Mouse (Mus musculus) bone marrow, adult 2 months (tissue): ENCODE results near the gene Mthfd1. TPM values are rescaled to one million over a fixed set of nuclear protein-coding genes. Genes with fewer than 3 reads are reported as not detected.

Source experiments
- H3K27ac ChIP-seq: fragments of 200-500 bp; 2 replicates; pipeline ENCODE4 v1.5.1; 2012; ENCODE audit warnings: low read depth, mild to moderate bottlenecking, control low read depth, inconsistent platforms, low read length; ENCODE audit not compliant: control insufficient read depth, poor library complexity, insufficient read depth
- H3K4me1 ChIP-seq: fragments of 200-500 bp; 2 replicates; pipeline ENCODE4 v1.6.1; 2011; ENCODE audit warnings: low read length; ENCODE audit not compliant: control insufficient read depth, insufficient read depth
- H3K4me3 ChIP-seq: fragments of 200-500 bp; replicated peaks from 2 replicates; pipeline ENCODE3; 2011; ENCODE audit warnings: mild to moderate bottlenecking, low read depth, low read length, control low read depth; ENCODE audit not compliant: control insufficient read depth
- CTCF ChIP-seq: fragments of 200-500 bp; IDR thresholded peaks from 2 replicates; pipeline ENCODE4 v1.5.1; 2011; ENCODE audit warnings: low read length, control low read depth; ENCODE audit not compliant: control insufficient read depth, insufficient read depth
- POLR2A ChIP-seq: fragments of 200-500 bp; IDR thresholded peaks from 2 replicates; pipeline ENCODE4 v1.6.1; 2011; ENCODE audit warnings: low read depth, mild to moderate bottlenecking, control low read depth, low read length, borderline replicate concordance; ENCODE audit not compliant: control insufficient read depth
- WGBS: fragments of 180-500 bp; shearing (Covaris S2); methylation state at CpG from one replicate; pipeline ENCODE4 v1.1.7; 2018; 5-methylcytosine and 5-hydroxymethylcytosine counted together
- polyA plus RNA-seq: library from polyadenylated mRNA; stranded (reverse); fragments of >200 nt; gene quantifications from 2 replicates; pipeline ENCODE4 v1.2.4, GENCODE M21; 2011; ENCODE audit warnings: low replicate concordance; ENCODE audit not compliant: missing spikeins, insufficient read depth, insufficient read length

Mthfd1 gene
- polyA plus RNA-seq, 1 experiment, result 31.5 TPM

GRCm38 (mm10) chr12:76335641-76336040 lies 80.5 kb downstream of the Mthfd1 start:
- WGBS, result 78% methylated on average over 5 of the region's 5 CpGs
- no peak overlapping the region for H3K27ac ChIP-seq
- TF ChIP-seq POLR2A (no peak), CTCF (no peak)
- H3K4me1 ChIP-seq, result no peaks in the 10 kb centered on the region; the same call in 1 of the 2 replicates
- H3K4me3 ChIP-seq, result no peak overlapping the region

- WGBS, result 85% methylated on average over 17 of the region's 17 CpGs
- no peaks in the 10 kb centered on the region for H3K4me1 ChIP-seq
- H3K27ac ChIP-seq, result no peak overlapping the region
- no peak overlapping the region for H3K4me3 ChIP-seq
- TF ChIP-seq POLR2A (no peak), CTCF (no peak)
Measured at GRCm38 (mm10) chr12:76336111-76336965, 81.2 kb downstream of the Mthfd1 start.

- Histone ChIP-seq H3K4me3 (no peak overlapping the region), H3K27ac (no peak overlapping the region), H3K4me1 (no peaks in the 10 kb centered on the region)
- WGBS, result 1% methylated on average over 4 of the region's 4 CpGs
- TF ChIP-seq POLR2A (no peak), CTCF (peak; percentile 30; the same call in 1 of the 2 replicates)
Measured at GRCm38 (mm10) chr12:76341080-76341479, 86.0 kb downstream of the Mthfd1 start.

GRCm38 (mm10) chr12:76345759-76346455 lies 90.8 kb downstream of the Mthfd1 start:
- H3K27ac ChIP-seq, result no peak overlapping the region
- 42% methylated on average over 6 of the region's 6 CpGs for WGBS
- H3K4me1 ChIP-seq, result no peaks in the 10 kb centered on the region
- H3K4me3 ChIP-seq, result no peak overlapping the region
- TF ChIP-seq CTCF, result peak; percentile 65
- TF ChIP-seq POLR2A, result no peak

GRCm38 (mm10) chr12:76349680-76350220 lies 94.7 kb downstream of the Mthfd1 start:
- Histone ChIP-seq H3K4me3 (no peak overlapping the region), H3K4me1 (no peaks in the 10 kb centered on the region), H3K27ac (no peak overlapping the region)
- TF ChIP-seq CTCF (no peak), POLR2A (no peak)
- WGBS, result 74% methylated on average over 8 of the region's 8 CpGs

GRCm38 (mm10) chr12:76360868-76361267 lies 105.8 kb downstream of the Mthfd1 start:
- TF ChIP-seq POLR2A, result no peak
- TF ChIP-seq CTCF, result no peak
- H3K27ac ChIP-seq, result no peak overlapping the region
- WGBS, result 57% methylated on average over 1 of the region's 1 CpGs
- no peak overlapping the region for H3K4me3 ChIP-seq
- H3K4me1 ChIP-seq, result peaks cover 4% of the 10 kb centered on the region

DNA sequence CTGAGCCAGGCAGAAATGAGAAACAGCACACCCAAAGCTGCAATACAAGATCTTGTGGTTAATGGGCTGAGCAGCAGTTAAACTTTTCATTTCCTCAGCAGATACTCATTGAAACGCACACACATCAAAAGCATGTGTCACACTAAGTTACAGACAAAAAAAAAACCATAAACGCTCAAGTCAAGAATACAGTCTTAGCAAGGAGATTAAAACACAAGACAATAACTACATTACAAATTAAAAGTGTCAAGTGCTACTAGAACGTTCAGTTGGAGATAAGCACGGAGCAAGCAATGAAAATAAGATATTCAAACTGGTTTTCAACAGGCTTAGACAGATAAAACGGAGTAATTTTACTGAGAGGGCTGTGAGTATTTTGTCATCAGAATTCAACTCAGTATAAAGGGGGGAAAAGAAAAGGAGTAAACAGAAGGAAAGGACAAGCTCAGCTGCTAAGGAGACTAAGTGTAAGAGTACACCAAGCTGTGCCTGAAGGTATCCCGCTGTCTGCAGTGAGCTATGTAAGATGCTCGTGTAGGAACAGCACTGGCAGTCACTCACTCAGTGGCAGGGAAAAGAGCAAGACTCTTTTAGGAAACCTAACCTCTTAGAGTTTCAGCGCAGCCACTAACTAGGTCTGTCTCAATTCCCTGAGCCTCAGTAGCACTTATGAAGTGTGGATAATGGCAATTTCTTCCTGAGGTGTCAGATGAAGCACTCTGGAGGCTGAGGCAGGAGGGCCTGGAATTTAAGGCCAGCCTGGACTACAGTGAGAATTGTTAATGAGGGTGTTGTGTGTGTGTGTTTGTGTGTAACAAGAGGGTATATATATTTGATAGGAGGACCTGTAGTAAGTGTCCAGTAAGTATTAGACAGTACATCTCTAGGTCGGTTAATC lies 106.6 kb downstream of the Mthfd1 start:
- H3K4me1 ChIP-seq, result peaks cover 4% of the 10 kb centered on the region
- peak overlapping the region; percentile 74 for H3K27ac ChIP-seq
- WGBS, result 15% methylated on average over 9 of the region's 9 CpGs
- TF ChIP-seq CTCF, result no peak
- no peak for TF ChIP-seq POLR2A
- no peak overlapping the region for H3K4me3 ChIP-seq

DNA sequence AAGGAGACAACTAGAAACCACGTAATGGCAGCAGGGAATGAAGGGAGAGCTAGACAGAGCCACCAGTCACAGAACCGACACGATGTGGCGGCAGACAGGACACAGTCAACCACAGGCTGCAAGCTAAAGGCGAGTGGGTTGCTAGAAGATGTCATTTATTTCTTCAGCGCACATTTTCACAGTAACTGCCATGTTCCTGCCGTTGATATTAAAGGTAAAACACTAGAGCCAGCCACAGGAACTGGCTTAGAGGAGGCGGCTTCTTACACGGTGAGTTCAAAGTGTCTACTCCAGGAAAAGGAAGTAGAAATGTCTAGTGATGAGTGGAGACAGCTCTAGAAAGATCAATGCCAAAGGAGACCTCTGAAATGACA lies 107.2 kb downstream of the Mthfd1 start:
- H3K4me3 ChIP-seq, result peak overlapping the region; percentile 35
- TF ChIP-seq POLR2A (no peak), CTCF (no peak)
- peaks cover 4% of the 10 kb centered on the region for H3K4me1 ChIP-seq
- 5% methylated on average over 9 of the region's 9 CpGs for WGBS
- peak overlapping the region; percentile 74 for H3K27ac ChIP-seq
